Mouse (Mus musculus): Measurements from ENCODE around the gene Sphk2. TPM values are rescaled to one million over a fixed set of nuclear protein-coding genes. Genes with fewer than 3 reads are reported as not detected.

Sphk2 gene
- 95.0 and 123 TPM in 2 replicates for polyA plus RNA-seq (2012)

GRCm38 (mm10) chr7:45717918-45718297 lies at the start of gene Sphk2:
Gene Sphk2 (minus strand): TSS chr7:45718002.

GRCm38 (mm10) chr7:45725713-45726112 lies 7.9 kb upstream of the Sphk2 start, which contains the start of gene Spaca4:
Gene Spaca4 (minus strand): TSS chr7:45725813.

GRCm38 (mm10) chr7:45720413-45721233 lies 2.8 kb upstream of the Sphk2 start, which contains the start of gene Fam83e:
Gene Fam83e (plus strand): TSS chr7:45721212.

GRCm38 (mm10) chr7:45715090-45715708 lies 2.6 kb downstream of the Sphk2 start, which contains the start of gene Rpl18:
Gene Rpl18 (plus strand): TSS chr7:45715457.

GRCm38 (mm10) chr7:45704730-45705442 lies 12.9 kb downstream of the Sphk2 start, which contains the start of gene Dbp:
Gene Dbp (plus strand): TSS chr7:45705088.

GRCm38 (mm10) chr7:45699523-45700141 lies 18.2 kb downstream of the Sphk2 start, which contains the start of gene Car11:
Gene Car11 (plus strand): TSS chr7:45699843.

GRCm38 (mm10) chr7:45693921-45694591 lies 23.7 kb downstream of the Sphk2 start, which contains the start of gene Sec1:
Gene Sec1 (minus strand): TSS chr7:45694402.

GRCm38 (mm10) chr7:45683396-45684050 lies 34.3 kb downstream of the Sphk2 start, which contains the start of gene Ntn5:
Gene Ntn5 (plus strand): TSS chr7:45684022.

GRCm38 (mm10) chr7:45666161-45666560 lies 51.6 kb downstream of the Sphk2 start, which contains the start of gene Fut2:
Gene Fut2 (minus strand): TSS chr7:45666394.

Other genes with a start within 250 kb of the Sphk2 start
- gene Tulp2, start 236.1 kb downstream of the Sphk2 start, polyA plus RNA-seq (2012), result 0.05 TPM in 1 of 2 replicates, not detected in the other
- gene Gm45808, start 231.2 kb downstream of the Sphk2 start, polyA plus RNA-seq (2012), result not detected in 2 replicates
- 4.6 TPM in 2 replicates for gene Dhdh, start 229.2 kb downstream of the Sphk2 start, polyA plus RNA-seq (2012)
- 728 and 929 TPM in 2 replicates for gene Nucb1, start 207.6 kb downstream of the Sphk2 start, polyA plus RNA-seq (2012)
- gene Ppp1r15a, start 191.7 kb downstream of the Sphk2 start, polyA plus RNA-seq (2012), result 397 and 438 TPM in 2 replicates
- gene Plekha4, start 191.7 kb downstream of the Sphk2 start, polyA plus RNA-seq (2012), result 0.93 and 1.1 TPM in 2 replicates
- 2.8 and 3.1 TPM in 2 replicates for gene Hsd17b14, start 163.1 kb downstream of the Sphk2 start, polyA plus RNA-seq (2012)
- gene Bcat2, start 147.8 kb downstream of the Sphk2 start, polyA plus RNA-seq (2012), result 58.9 and 61.2 TPM in 2 replicates
- not detected in 2 replicates for gene Fgf21, start 102.5 kb downstream of the Sphk2 start, polyA plus RNA-seq (2012)
- gene Fut1, start 100.7 kb downstream of the Sphk2 start, polyA plus RNA-seq (2012), result not detected in 2 replicates
- gene Izumo1, start 96.2 kb downstream of the Sphk2 start, polyA plus RNA-seq (2012), result 0.14 and 0.18 TPM in 2 replicates
- gene Rasip1, start 90.5 kb downstream of the Sphk2 start, polyA plus RNA-seq (2012), result 0.60 and 0.75 TPM in 2 replicates
- 0.30 TPM in 1 of 2 replicates, not detected in the other for gene Mamstr, start 78.0 kb downstream of the Sphk2 start, polyA plus RNA-seq (2012)
- 0.10 TPM in 1 of 2 replicates, not detected in the other for gene Fut2, start 51.6 kb downstream of the Sphk2 start, polyA plus RNA-seq (2012)
- 0.04 TPM in 1 of 2 replicates, not detected in the other for gene Ntn5, start 34.0 kb downstream of the Sphk2 start, polyA plus RNA-seq (2012)
- 0.04 TPM in 1 of 2 replicates, not detected in the other for gene Sec1, start 23.6 kb downstream of the Sphk2 start, polyA plus RNA-seq (2012)
- 0.31 TPM in 1 of 2 replicates, not detected in the other for gene Car11, start 18.2 kb downstream of the Sphk2 start, polyA plus RNA-seq (2012)
- gene Dbp, start 12.9 kb downstream of the Sphk2 start, polyA plus RNA-seq (2012), result 13.7 and 15.4 TPM in 2 replicates
- gene Rpl18, start 2.5 kb downstream of the Sphk2 start, polyA plus RNA-seq (2012), result 13,154 and 13,434 TPM in 2 replicates
- 1.4 and 2.6 TPM in 2 replicates for gene Fam83e, start 3.2 kb upstream of the Sphk2 start, polyA plus RNA-seq (2012)
- not detected in 2 replicates for gene Spaca4, start 7.8 kb upstream of the Sphk2 start, polyA plus RNA-seq (2012)
- gene Lmtk3, start 65.7 kb upstream of the Sphk2 start, polyA plus RNA-seq (2012), result 0.56 and 0.70 TPM in 2 replicates
- gene Sult2b1, start 66.7 kb upstream of the Sphk2 start, polyA plus RNA-seq (2012), result 1.0 and 2.5 TPM in 2 replicates
- gene Cyth2, start 96.6 kb upstream of the Sphk2 start, polyA plus RNA-seq (2012), result 173 and 197 TPM in 2 replicates
- gene Kcnj14, start 106.8 kb upstream of the Sphk2 start, polyA plus RNA-seq (2012), result 0.39 and 0.61 TPM in 2 replicates
- gene Grwd1, start 112.9 kb upstream of the Sphk2 start, polyA plus RNA-seq (2012), result 62.6 and 63.0 TPM in 2 replicates
- 264 and 383 TPM in 2 replicates for gene Kdelr1, start 154.8 kb upstream of the Sphk2 start, polyA plus RNA-seq (2012)
- 0.50 and 0.76 TPM in 2 replicates for gene Grin2d, start 160.4 kb upstream of the Sphk2 start, polyA plus RNA-seq (2012)
- 2.5 and 3.7 TPM in 2 replicates for gene Syngr4, start 178.7 kb upstream of the Sphk2 start, polyA plus RNA-seq (2012)
- gene Tmem143, start 178.9 kb upstream of the Sphk2 start, polyA plus RNA-seq (2012), result 44.0 and 49.4 TPM in 2 replicates
- gene Emp3, start 203.4 kb upstream of the Sphk2 start, polyA plus RNA-seq (2012), result 249 and 273 TPM in 2 replicates
- gene Ccdc114, start 206.1 kb upstream of the Sphk2 start, polyA plus RNA-seq (2012), result 2.3 and 4.6 TPM in 2 replicates

Measured in megakaryocyte-erythroid progenitor cell, adult 5 weeks (primary cell).